Mouse (Mus musculus) ES-E14 (cell line): Measurements from ENCODE around the gene Utp18.

Experiments used
- MAFK ChIP-seq: IDR thresholded peaks from 2 replicates; pipeline ENCODE4 v1.6.1; 2014; ENCODE audit warnings: mild to moderate bottlenecking, low read depth, low read length, inconsistent platforms; ENCODE audit not compliant: insufficient read depth
- ZC3H11A ChIP-seq: IDR thresholded peaks from 2 replicates; pipeline ENCODE4 v1.6.1; 2012; ENCODE audit warnings: low read depth, mild to moderate bottlenecking, inconsistent platforms, low read length, borderline replicate concordance
- ZNF384 ChIP-seq: IDR thresholded peaks from 2 replicates; pipeline ENCODE4 v1.6.1; 2012; ENCODE audit warnings: low read depth, low read length, inconsistent platforms

- TF ChIP-seq ZC3H11A = no peak
- no peak for TF ChIP-seq ZNF384
- TF ChIP-seq MAFK = no peak
Observed at GRCm38 (mm10) chr11:93884901-93885571, 530 bp downstream of the Utp18 start.
